Mouse (Mus musculus) cerebellum, postnatal 36 days (tissue): ENCODE data around the gene Ly6g5c.
"Not testable (repeated sequence)": the region's sequence is repeated elsewhere in the genome, so short reads cannot be mapped to it uniquely, and the experiment has no call there.

Experiments used
- DNase-seq, 2 experiments: peaks; one replicate each; pipeline ENCODE4 v3.0.0; 2021 to 2022; ENCODE audit warnings: mixed read lengths in 2 of 2

The Ly6g5c gene

GRCm38 (mm10) chr17:35115046-35116019, 7.3 kb downstream of the Ly6g5c start, which contains the start of gene Ly6g5b:
TSS of gene Ly6g5b (minus strand) at chr17:35115428.
- no peak for DNase-seq

- peak in 1 of 2 experiments; percentile 55 for DNase-seq
Measured at GRCm38 (mm10) chr17:35120745-35121142, 12.7 kb downstream of the Ly6g5c start.

DNA sequence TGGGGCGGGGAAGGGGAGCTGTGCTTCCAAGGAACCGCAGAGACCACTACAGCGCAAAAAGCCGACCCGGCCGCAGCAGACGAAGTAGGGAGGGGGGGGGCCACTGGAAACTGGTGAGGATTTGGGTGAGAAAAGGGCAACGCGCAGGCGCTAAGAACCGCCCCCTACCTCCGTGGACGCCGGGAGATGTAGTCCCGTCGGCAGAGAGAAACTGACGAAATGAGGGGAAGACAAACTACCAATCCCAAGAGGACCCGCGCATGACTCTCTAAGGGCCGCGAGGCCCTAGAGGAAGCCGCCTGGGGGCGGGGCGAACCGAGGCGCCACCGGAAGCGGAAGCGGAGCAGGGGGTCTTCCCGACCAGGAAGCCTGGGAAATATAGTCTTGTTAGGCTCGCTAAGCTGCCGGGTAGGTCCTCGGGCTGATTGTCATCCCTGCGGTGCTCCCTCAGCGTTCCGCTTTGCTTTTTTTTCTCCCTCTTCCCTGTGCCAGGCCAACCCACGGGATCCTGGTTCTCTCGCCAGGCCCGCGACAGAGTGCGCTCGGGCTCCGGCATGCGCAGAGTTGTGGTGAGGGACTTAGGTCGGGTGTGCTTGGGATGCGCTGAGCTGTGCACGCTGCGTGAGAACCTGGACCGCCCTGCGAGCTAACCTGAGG, 13.2 kb downstream of the Ly6g5c start, which contains the start of gene Gpank1:
TSS of gene Gpank1 (plus strand) at position 313 of the 657 bp plus-strand sequence.
- DNase-seq: peak; percentile 94 to 97

DNA sequence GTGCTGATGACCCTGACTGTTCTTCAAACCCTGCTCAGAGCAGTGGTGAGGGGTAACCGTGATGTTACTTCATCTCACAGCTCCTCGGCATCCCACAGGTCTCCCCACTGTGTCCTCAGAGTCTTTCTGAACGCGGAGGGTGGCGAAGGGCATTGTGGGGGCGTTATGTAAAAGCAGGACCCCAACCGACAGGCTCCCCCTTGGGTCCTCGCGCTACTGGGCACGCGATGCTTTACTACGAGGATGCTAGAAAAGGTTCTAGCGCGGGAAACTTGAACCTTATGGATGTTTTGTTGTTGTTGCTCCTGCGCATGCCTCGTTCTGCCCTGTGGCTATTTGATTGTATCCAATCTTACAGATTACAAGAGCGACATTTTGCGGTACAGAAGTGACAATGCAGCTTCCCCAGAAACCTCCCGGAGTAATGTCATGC, 13.8 kb downstream of the Ly6g5c start, which contains the start of gene Csnk2b:
TSS of gene Csnk2b (minus strand) at position 183 of the 433 bp plus-strand sequence.
- peak; percentile 66 to 77 for DNase-seq

DNA sequence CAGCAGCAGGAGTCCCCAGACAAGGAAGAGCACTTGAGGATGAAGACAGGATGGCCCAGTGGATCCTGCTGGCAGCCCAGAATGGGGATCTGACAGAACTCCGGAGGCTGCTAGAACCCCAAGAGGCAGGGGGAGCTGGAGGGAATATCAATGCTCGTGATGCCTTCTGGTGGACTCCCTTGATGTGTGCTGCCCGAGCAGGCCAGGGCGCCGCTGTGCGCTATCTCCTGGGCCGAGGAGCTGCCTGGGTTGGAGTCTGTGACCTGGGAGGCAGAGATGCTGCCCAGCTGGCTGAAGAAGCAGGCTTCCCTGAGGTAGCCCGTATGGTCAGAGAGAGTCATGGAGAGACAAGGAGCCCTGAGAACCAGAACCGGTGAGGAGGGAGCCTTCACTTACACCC, 15.2 kb downstream of the Ly6g5c start:
- not testable (repeated sequence) for DNase-seq

DNA sequence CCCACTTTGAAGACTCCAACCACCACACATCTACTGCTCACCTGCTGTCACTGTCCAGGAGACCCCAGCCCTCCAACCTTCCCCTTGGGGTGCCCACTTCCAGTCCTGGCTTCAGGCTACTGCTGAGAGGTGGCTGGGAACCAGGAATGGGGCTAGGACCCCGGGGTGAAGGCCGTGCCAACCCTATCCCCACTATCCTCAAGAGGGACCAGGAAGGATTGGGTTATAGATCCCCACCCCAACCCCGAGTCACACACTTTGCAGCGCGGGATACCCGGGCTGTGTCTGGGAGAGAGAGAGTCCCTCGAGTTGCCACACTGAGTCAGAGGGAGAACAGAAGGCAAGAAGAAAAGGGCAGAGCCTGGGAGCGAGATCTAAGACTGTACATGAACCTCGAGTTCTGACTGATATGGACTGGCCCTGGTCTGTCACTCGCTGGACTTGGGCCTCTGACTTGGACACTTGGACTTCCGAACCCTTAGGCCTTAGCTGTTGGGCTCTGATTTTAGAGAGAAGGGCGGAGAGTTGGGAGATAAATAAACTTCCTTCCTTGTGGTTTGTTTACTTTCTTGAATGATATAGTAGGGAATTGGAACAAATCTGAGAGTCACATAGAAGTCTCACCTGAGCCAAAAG, 16.3 kb downstream of the Ly6g5c start:
- not testable (repeated sequence) for DNase-seq

GRCm38 (mm10) chr17:35125081-35125480, 17.0 kb downstream of the Ly6g5c start:
- DNase-seq: no peak

DNA sequence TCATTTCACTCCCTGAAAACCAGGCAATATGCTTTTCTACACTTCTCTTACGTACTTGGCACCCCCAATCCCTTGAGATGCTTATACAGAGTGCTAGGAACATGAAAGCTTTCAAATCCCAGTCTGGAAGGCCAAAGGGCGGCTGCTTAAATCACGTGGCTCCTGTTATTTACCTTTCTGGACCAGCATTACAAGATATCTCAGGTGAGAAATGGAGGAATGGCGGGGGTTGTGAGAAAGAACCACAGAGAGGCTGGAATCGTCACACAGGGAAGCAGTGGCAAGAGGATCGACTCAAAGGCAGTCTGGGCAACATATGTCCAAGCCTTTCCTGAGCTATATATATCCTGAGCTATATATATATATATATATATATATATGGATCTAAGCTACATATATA, 17.5 kb downstream of the Ly6g5c start:
- DNase-seq: no peak

DNA sequence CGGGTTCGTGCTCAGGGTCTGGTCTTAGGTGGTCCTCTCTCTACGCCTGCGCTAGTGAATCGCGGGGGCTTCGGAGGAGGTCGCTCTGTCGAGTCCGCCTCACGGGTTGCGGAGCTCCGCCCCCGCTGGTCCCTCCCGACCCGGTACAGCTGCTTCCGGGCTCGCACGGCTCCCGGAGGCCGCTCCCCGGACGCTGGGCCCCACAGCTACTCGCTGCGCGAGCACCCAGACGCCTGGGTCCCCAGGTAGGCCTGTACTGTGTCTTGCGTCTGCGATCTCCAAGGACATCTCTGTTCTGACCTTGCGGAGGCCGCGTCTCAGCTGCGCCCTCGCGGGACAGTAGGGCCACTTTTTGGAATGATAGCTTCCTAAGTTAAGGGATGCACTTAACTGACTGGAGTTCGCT, 18.1 kb downstream of the Ly6g5c start, which contains the start of gene D17H6S53E:
TSS of gene D17H6S53E (plus strand) at position 168 of the 406 bp plus-strand sequence.
- peak; percentile 63 to 69 for DNase-seq

GRCm38 (mm10) chr17:35127017-35127416, 18.9 kb downstream of the Ly6g5c start:
- DNase-seq: no peak

DNA sequence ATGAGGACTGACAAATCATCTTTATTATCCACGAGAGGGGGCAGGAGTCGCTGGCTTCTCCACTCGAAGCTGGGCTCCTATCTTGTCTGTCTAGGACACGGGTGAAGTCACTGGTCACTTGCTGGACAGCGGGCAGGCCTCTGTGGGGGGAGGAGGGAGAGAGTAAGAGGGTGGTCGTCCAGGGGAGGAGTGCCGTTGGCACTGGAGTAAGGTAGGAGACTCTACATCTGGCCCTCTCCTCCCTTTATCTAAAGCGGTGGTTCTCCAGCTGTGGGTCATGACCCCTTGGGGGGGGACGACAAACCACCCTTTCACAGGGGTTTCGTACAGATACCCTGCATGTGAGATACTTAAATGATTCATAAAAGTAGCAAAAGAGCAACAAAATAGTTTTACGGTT, 20.9 kb downstream of the Ly6g5c start:
- no peak for DNase-seq

DNA sequence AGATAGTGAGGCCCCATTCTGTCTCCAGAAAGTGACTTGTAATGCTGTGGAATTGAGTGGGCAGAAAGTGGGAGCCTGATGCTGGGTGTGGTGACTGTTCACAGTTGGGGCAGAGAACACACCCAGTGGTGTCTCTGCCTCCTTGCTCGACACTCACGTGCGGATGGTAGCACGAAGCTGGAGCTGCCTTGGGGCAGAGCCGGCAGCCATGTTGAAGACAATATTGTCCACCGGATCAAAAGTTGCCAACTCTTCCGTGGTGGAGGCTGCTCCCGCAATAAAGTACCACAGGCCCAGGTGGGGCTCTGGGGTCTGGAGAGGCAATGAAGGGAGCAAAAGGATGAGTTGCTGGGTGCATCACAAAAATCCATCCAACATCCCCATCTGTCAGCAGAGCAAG, 23.0 kb downstream of the Ly6g5c start:
- DNase-seq: no peak

- no peak for DNase-seq
Measured at GRCm38 (mm10) chr17:35131500-35132173, 23.6 kb downstream of the Ly6g5c start, which contains the start of gene Apom. TSS of gene Apom (minus strand) at chr17:35132050.

DNA sequence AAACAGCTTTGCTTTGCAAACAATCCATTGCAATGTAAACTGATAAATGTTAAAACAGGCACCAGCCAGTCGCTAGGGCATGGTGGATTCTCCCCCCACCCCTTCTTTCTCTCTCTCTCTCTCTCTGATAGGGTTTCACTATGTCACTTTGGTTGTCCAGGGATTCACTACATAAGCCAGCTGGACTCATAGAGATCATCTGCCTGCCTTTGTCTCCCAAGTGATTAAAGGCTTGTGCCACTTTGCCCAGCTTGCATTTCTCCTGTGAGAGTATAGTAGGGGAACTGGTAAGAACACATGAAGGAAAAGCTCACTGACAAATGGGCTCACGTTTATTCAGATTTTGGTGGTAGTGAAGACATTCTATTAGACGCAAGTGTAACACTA, 24.1 kb downstream of the Ly6g5c start:
- DNase-seq: no peak

- DNase-seq: no peak
Measured at GRCm38 (mm10) chr17:35133517-35133916, 25.4 kb downstream of the Ly6g5c start.

- peak; percentile 92 to 94 for DNase-seq
Measured at GRCm38 (mm10) chr17:35134801-35135590, 26.9 kb downstream of the Ly6g5c start, which contains the start of gene Bag6. TSS of gene Bag6 (plus strand) at chr17:35135178.

DNA sequence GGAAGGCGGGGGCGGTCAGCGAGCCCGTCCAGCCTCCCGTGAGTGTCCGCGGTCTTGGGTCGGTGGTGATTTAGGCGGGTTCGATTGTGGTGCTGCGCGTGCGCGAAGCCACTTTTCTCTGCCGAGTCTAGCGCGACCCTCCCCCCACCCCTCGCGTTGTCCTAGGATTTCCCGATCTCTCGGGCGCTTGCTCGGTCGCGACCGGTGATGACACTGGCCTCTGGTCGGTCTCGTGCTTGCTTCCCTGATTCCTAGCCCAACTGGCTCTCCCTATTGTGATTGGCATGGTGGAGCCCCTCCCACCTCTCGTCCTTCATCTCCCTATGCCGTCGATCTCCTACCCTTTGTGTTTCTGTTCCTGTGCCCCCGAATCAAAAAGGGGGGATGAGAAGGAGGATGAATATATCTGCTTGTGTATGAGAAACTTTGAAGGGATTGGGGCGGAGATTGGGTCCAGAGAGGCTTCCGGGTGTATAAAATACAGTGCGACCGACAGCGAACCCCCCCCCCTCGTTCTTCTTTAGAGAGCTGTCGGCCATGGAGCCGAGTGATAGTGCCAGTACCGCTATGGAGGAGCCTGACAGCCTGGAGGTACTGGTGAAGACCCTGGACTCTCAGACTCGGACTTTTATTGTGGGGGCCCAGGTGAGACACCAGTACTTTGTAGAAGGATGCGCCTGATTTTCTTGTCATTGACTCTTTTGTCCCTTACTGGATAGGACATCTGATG, 27.7 kb downstream of the Ly6g5c start:
- DNase-seq: no peak

GRCm38 (mm10) chr17:35139269-35139668, 31.2 kb downstream of the Ly6g5c start:
- DNase-seq: no peak

GRCm38 (mm10) chr17:35140490-35140996, 32.5 kb downstream of the Ly6g5c start:
- no peak for DNase-seq

GRCm38 (mm10) chr17:35141971-35142370, 33.9 kb downstream of the Ly6g5c start:
- DNase-seq: no peak
